Mouse (Mus musculus): ENCODE measurements at regions not wholly inside any gene's neighbourhood (a gene's known extent, or its start where the extent isn't known, plus 50 kb on each side); places are given as distances from the start of the nearest gene placed in this dataset.

DNA sequence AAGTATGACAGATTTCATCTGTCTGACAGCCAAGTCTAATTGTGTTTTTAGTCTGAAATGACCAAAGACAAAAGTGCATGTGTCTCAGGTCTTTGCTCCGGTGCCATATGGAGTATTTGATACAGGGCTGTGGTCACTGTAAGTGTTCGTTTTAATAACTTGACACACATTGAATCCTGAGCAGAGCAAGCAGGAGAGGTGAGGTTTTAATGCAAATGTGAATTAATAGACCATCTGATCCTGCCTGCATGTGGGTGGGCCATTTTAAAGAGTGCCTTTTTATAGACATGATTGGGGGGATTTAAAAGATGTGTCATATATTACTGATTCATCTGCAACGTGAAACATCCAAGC, 291.2 kb upstream of the Noct start:
- TF ChIP-seq CTCF (IDR thresholded peaks at IDR 0.05; ENCODE audit: extremely low read depth, insufficient read depth, low read length): no peak
- TF ChIP-seq POLR2A (IDR thresholded peaks at IDR 0.05; ENCODE audit: extremely low read depth, insufficient read depth, low read length): no peak

All from cortical plate, adult 2 months (tissue).